Mouse (Mus musculus): Measurements from ENCODE around the gene Aup1.

Aup1 gene

GRCm38 (mm10) chr6:83031111-83031510 is 23.2 kb upstream of the Aup1 start:
- no peak for DNase-seq (ENCODE audit: low spot score in 2 of 2)

DNA sequence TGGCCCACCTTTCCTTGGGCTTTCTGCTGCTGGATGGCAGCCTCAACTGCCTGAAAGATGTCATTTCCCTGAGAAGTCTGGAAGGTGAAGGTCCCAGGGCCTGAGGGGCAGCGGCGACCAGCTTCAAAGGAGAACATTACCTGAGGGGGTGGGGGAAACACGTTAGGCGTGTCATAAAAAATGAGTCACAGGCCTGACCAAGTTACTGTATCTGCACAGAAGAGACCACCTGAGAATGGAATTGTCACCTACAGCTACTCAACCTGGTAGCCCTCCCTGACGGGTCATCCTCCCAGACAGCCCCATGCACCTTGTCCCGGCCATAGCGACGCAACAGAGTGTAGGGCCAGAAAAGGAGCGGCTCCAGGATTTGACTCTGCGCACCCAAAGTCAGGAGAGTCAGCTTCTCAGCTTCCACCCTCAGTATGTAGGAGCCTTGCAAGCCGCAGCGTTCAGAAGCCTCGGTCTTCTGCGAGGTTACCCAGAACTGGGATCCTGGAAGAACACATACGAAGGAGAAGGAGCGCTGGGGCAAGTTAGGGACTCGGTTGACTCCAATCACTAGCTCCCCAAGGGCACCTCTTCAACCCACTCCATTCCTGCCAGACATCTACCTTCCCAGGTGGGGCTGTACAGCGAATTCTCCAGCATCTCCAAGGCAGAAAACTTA is 22.3 kb upstream of the Aup1 start:
- DNase-seq (ENCODE audit: low spot score in 2 of 2) = no peak

GRCm38 (mm10) chr6:83032769-83033191 is 21.5 kb upstream of the Aup1 start:
- DNase-seq (ENCODE audit: low spot score in 2 of 2) = peak; percentile 41 to 55

DNA sequence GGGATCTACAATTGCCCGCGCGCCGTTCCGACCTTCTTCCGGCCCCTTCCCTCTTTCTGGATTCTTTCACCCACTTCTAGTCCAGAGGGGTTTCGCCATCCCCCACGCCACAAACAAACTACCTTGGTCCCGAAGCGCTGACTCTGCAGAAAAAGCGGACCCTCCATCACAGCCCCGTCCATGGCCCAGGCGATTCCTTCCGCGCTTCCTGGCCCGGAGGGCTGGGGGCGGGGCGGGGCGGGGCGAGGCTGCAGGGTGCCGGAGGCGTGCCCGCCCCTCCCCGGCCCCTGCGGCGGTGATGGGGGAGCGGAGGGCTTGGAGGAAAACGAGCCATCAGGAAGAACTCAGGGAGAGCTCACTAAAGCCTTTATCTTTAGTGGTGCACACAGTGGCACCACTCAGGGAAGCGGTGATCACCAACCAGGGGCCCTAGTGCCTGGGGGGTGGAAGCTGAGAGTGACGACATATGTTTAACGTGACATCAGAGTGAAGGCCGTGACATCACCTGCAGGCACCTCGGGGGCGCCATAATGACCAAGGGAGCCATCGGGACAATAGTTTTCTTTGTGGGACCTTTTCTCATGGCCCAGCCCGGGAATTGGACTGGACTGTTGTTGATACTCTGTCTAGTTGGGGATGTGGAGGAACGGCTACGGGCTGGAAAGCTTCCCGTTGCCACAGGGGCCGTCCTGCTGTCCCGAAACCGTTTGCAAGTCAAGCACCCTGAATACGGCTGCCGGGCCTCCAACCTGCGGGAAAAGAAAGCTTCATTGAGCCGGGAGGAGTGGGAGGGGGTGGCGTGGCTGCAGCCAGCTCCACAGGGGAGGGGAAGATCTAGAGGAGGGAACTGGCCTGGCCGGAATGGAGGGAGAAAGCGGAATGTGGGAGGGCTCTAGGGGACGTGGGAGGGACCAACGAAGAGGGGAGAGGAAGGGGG is 20.8 kb upstream of the Aup1 start, which contains the start of the genes Dok1 and Loxl3:
Gene Dok1 (minus strand): TSS at position 223 of the 937 bp plus-strand sequence.
Gene Loxl3 (plus strand): TSS at position 925 of the 937 bp plus-strand sequence.
- DNase-seq (ENCODE audit: low spot score in 2 of 2) = peak; percentile 57 to 64

DNA sequence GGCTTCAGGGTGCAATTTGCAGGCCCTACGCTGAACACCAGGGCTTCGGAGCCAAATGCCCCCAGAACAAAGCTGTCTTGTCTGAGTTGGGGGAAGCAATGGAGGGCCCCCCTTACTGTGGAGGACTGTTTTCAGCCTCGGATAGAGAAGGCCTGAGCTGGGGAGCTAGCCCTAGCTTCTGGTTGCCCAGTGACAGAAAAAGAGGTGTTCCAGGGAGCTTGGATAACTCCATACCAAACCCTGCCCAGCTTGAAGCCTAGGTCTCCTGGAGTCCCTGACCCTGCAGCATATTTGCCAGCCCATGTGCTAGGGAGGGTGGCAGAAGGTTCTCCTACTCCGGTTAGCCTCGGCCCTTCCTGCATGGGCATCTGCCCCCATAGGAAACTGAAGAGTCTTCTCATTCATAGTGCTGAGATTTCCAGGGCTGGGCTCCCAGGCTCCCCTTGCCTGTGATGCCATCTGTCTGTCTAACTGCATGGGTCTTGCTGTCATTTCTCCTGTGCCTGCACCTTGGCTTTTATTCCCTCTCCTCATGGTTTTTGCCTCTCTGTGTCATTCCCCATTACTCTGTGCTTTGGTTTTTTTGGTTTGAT is 19.8 kb upstream of the Aup1 start:
- no peak for DNase-seq (ENCODE audit: low spot score in 2 of 2)

GRCm38 (mm10) chr6:83037188-83037587 is 17.1 kb upstream of the Aup1 start:
- no peak for DNase-seq (ENCODE audit: low spot score in 2 of 2)

DNA sequence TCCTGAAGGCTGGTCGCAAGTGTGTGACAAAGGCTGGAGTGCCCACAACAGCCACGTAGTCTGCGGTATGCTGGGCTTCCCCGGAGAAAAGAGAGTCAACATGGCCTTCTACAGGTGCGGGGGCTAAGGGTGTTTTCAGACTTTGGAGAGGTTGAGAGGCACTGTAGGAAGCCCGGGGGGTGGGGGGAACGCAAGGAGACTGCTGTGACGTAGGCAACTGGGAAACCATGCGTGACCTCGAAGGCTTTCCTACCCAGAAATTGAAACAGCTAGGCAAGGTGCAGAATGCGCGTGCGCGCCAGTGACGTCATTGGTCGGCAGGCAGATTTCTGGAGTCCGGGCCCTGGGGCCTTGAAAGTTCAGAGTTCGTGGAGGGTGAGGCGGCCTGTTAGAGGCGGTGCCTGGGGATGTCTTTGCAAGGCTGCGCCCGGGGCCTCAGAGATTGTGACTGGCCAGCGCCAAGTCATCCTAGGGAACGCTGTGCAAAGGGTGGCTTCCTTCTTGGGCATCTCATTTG is 15.8 kb upstream of the Aup1 start:
- peak; percentile 91 to 96 for DNase-seq (ENCODE audit: low spot score in 2 of 2)

DNA sequence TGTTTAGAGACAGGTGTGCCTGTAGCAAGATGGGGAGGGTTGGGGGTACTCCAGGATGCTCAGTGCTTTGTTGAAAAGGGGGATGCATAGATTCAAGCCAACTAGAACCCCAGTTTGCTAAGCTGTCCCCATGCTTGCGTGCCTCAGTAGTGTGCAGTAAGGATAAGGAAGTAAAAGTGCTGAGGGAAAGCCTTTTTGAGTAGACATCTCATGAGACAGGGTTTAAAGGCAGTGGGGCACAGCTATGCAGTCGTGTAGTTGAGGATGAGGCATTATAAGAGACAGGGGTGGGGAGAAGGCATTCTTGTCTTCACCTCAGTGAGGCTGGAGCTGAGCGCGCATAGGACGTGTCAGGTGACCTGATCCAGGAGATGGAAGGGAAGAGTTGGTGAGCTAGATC is 13.7 kb upstream of the Aup1 start:
- no peak for DNase-seq (ENCODE audit: low spot score in 2 of 2)

- DNase-seq (ENCODE audit: low spot score in 2 of 2) = no peak
Measured at GRCm38 (mm10) chr6:83043561-83043960, 10.8 kb upstream of the Aup1 start.

- no peak for DNase-seq (ENCODE audit: low spot score in 2 of 2)
Measured at GRCm38 (mm10) chr6:83043993-83044392, 10.3 kb upstream of the Aup1 start.

- no peak for DNase-seq (ENCODE audit: low spot score in 2 of 2)
Measured at GRCm38 (mm10) chr6:83044742-83045141, 9.6 kb upstream of the Aup1 start.

GRCm38 (mm10) chr6:83049367-83049766 is 5.0 kb upstream of the Aup1 start:
- no peak for DNase-seq (ENCODE audit: low spot score in 2 of 2)

- peak; percentile 24 to 40 for DNase-seq (ENCODE audit: low spot score in 2 of 2)
Measured at GRCm38 (mm10) chr6:83053136-83053960, 973 bp upstream of the Aup1 start.

- DNase-seq (ENCODE audit: low spot score in 2 of 2) = peak; percentile 41
Measured at GRCm38 (mm10) chr6:83054871-83055431, 630 bp downstream of the Aup1 start, which contains the start of gene Htra2. TSS of gene Htra2 (minus strand) at chr6:83055273.

DNA sequence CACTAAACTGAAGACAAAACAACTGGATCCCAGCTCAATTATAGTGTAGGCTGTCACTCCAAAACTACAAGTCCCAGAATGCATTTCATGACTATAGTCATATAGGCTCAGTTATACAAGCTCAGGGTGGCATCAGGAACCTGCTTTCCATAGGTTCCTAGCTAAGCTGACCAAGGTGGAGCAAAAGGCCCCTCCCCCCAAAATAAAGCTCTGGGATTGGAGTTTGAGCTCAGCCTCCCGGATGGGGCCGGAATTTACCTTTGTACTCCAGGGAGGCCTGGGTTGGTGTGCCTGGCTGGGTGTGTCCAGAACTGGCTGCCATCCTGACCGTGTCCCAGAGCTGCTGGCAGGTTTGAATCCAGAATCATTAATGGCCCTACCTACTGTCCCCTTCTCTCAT is 3.5 kb downstream of the Aup1 start, which contains the start of gene Dqx1:
Gene Dqx1 (plus strand): TSS at position 55 of the 400 bp plus-strand sequence.
- no peak for DNase-seq (ENCODE audit: low spot score in 2 of 2)

GRCm38 (mm10) chr6:83058725-83059124 is 4.4 kb downstream of the Aup1 start:
- no peak for DNase-seq (ENCODE audit: low spot score in 2 of 2)

GRCm38 (mm10) chr6:83065995-83066394 is 11.7 kb downstream of the Aup1 start:
- no peak for DNase-seq (ENCODE audit: low spot score in 2 of 2)

DNA sequence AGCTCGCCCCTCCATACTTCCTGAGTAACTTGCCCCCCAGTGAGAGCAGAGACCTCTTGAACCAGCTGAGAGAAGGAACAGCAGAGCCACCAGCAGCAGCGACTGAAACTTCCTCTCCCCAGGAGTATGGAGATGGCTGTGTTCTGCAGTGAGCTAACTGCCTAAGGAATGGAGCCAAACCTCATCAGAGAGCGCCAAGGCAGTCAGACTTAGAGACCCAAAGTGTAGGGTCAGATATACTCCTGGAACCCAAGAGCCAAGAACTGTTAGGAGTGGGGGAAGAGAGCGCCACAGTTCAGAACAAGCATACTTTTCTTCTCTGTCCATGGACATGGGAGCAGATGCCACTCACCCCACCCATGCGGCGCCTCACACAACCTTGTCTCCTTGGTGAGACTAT is 12.1 kb downstream of the Aup1 start:
- no peak for DNase-seq (ENCODE audit: low spot score in 2 of 2)

DNA sequence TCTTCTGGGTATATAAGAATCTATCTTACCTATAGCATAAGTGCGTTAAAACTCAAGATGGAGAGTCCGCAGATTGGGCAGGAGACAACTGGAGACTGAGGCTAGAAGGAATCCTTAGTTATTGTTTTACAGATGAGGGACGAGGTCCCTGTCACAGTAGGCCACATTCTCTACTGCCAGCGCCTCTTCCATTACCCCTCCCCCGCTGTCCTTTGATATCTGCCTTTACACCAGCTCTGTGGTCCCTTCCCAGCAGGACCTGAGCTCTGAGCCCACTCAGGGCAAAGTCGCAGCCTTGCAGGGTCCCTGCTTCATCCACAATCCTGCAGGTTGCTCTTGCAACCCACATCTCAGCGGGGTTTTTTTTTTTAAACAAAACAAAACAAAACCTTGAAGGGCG is 13.9 kb downstream of the Aup1 start:
- DNase-seq (ENCODE audit: low spot score in 2 of 2) = no peak

- DNase-seq (ENCODE audit: low spot score in 2 of 2) = no peak
Measured at GRCm38 (mm10) chr6:83068706-83069487, 14.6 kb downstream of the Aup1 start.

Data from spleen, postnatal 14 days (tissue).